In genomic region chr6:100335506-100336144, GRCm38 (mm10) we compare ENCODE assay signal across 8 mouse cellular contexts. TPM values are rescaled to one million over a fixed set of nuclear protein-coding genes. Genes with fewer than 3 reads are reported as not detected.
A peak's percentile ranks its signal among the peaks of the same experiment; 100 is the strongest.
DNase-seq lines count a peak whose midpoint lies in the region; ATAC-seq and TF ChIP-seq lines count a peak whose summit lies in the region.

No protein-coding gene starts in this region.

- H3K27ac ChIP-seq in bone marrow, adult 2 months (ENCODE audit: control insufficient read depth, insufficient read depth, low read depth, low read length, poor library complexity), result peak overlapping the region; percentile 40; the same call in 1 of the 2 replicates
- no peak overlapping the region; the same call in 1 of the 2 replicates for H3K27ac ChIP-seq in hindbrain, embryonic 13.5 days

- peak overlapping the region; percentile 34 for H3K4me2 ChIP-seq in hindbrain, embryonic 13.5 days

- ATAC-seq in hindbrain, embryonic 13.5 days (ENCODE audit: low FRiP score), result 0 out of 2 replicates have a peak, but pooled peaks have one; percentile 66
- ATAC-seq in monocyte, adult 5-6 weeks (replicated peaks; ENCODE audit: insufficient number of reproducible peaks, low FRiP score, low TSS enrichment, poor library complexity, severe bottlenecking), result no peak

- H3K27me3 ChIP-seq in hindbrain, embryonic 13.5 days, result peaks cover 54% of the 10 kb centered on the region

- peak overlapping the region; percentile 12 for H3K4me3 ChIP-seq in bone marrow, adult 2 months (replicated peaks; ENCODE audit: control insufficient read depth, low read depth, low read length)
- H3K4me3 ChIP-seq in hindbrain, embryonic 13.5 days, result no peak overlapping the region

- H3K4me1 ChIP-seq in bone marrow, adult 2 months (ENCODE audit: control insufficient read depth, insufficient read depth, low read length), result peaks cover 3% of the 10 kb centered on the region; the same call in 1 of the 2 replicates
- peaks cover 24% of the 10 kb centered on the region for H3K4me1 ChIP-seq in hindbrain, embryonic 13.5 days (replicated peaks)

- WGBS in bone marrow, adult 2 months, result 14% methylated on average over 18 of the region's 18 CpGs
- WGBS in hindbrain, embryonic 13.5 days, result 1% methylated on average over 18 of the region's 18 CpGs

- no peak for TF ChIP-seq POLR2A in bone marrow, adult 2 months (IDR thresholded peaks at IDR 0.05; ENCODE audit: borderline replicate concordance, control insufficient read depth, low read depth, low read length)

- DNase-seq in 416B (ENCODE audit: low read depth), result peak; percentile 23
- DNase-seq in lung, postnatal 4 days, result peak; percentile 16 to 27
- no peak for DNase-seq in adrenal gland, adult 18-20 months (ENCODE audit: low spot score in 2 of 2)
- no peak for DNase-seq in adrenal gland, adult 2 months
- DNase-seq in testis, postnatal 14 days (ENCODE audit: low spot score), result no peak

- no peaks in the 10 kb centered on the region for H3K36me3 ChIP-seq in hindbrain, embryonic 13.5 days

- TF ChIP-seq CTCF in bone marrow, adult 2 months (IDR thresholded peaks at IDR 0.05; ENCODE audit: control insufficient read depth, insufficient read depth, low read length), result no peak

- H3K9ac ChIP-seq in hindbrain, embryonic 13.5 days, result peak overlapping the region; percentile 25; the same call in 1 of the 2 replicates

- H3K9me3 ChIP-seq in hindbrain, embryonic 13.5 days, result no peaks in the 10 kb centered on the region

RNA-seq across cellular contexts. Expression of gene Rybp, which starts 48.3 kb away (rescaled TPM):
- polyA plus RNA-seq in bone marrow, adult 2 months (2011; ENCODE audit: insufficient read depth, insufficient read length, low replicate concordance, missing spikeins), result 9.1 and 23.5 TPM in 2 replicates
- polyA plus RNA-seq in hindbrain, embryonic 13.5 days (2015; fragmentation: Nextera tagmentation; extraction: Ambion mirVana), result 18.2 and 19.0 TPM in 2 replicates
- total RNA-seq in monocyte, adult 5-6 weeks (2017), result 15.7 to 53.5 TPM (median 47.7 TPM) in 3 replicates
- total RNA-seq in adrenal gland, adult 18-20 months (2021), result 10 to 100 TPM; 26.1 to 31.3 TPM
- total RNA-seq in adrenal gland, adult 2 months (2021), result 10 to 100 TPM; 27.1 to 37.7 TPM
- polyA plus RNA-seq in adrenal gland, adult 2 months (2012; rRNA removed), result 4.4 and 4.6 TPM in 2 replicates

Comparison
In these comparisons a context has a peak if more than half of its experiments do, and no peak if none do; other contexts are left out.
1. DNase-seq: peak in 416B (single experiment) and lung, postnatal 4 days (2 of 2); none in adrenal gland, adult 18-20 months (0 of 2), adrenal gland, adult 2 months (single experiment) and testis, postnatal 14 days (single experiment).